Mouse (Mus musculus) gonadal fat pad, adult 2 months (tissue): Measurements from ENCODE around the gene Fam117b. TPM values are rescaled to one million over a fixed set of nuclear protein-coding genes. Genes with fewer than 3 reads are reported as not detected.

Experiments
- DNase-seq: peaks from one replicate; pipeline ENCODE4 v3.0.0-alpha.2; 2012; ENCODE audit warnings: low read depth
- polyA plus RNA-seq: library from polyadenylated mRNA; depleted of rRNA; stranded (reverse); fragments of >200 nt; gene quantifications from 2 replicates; pipeline ENCODE4 v1.2.3, GENCODE M21; 2012; rRNA removed

Fam117b gene
- polyA plus RNA-seq = 9.6 and 13.3 TPM in 2 replicates

GRCm38 (mm10) chr1:59912413-59913157 is at the start of gene Fam117b:
Gene Fam117b, plus strand, starts transcription at chr1:59913006.
- DNase-seq = peak; percentile 40

GRCm38 (mm10) chr1:59868041-59868440 is 44.8 kb upstream of the Fam117b start:
- DNase-seq = no peak

GRCm38 (mm10) chr1:59874023-59874422 is 38.8 kb upstream of the Fam117b start:
- no peak for DNase-seq

- DNase-seq = no peak
Measured at GRCm38 (mm10) chr1:59878098-59878497, 34.7 kb upstream of the Fam117b start.

GRCm38 (mm10) chr1:59883349-59884134 is 29.3 kb upstream of the Fam117b start:
- no peak for DNase-seq

GRCm38 (mm10) chr1:59886899-59887298 is 25.9 kb upstream of the Fam117b start:
- DNase-seq = no peak

GRCm38 (mm10) chr1:59888018-59888417 is 24.8 kb upstream of the Fam117b start:
- no peak for DNase-seq

GRCm38 (mm10) chr1:59891185-59891584 is 21.6 kb upstream of the Fam117b start:
- DNase-seq = no peak

- DNase-seq = no peak
Measured at GRCm38 (mm10) chr1:59892777-59893176, 20.0 kb upstream of the Fam117b start.

- no peak for DNase-seq
Measured at GRCm38 (mm10) chr1:59894025-59894424, 18.8 kb upstream of the Fam117b start.

GRCm38 (mm10) chr1:59895456-59895855 is 17.4 kb upstream of the Fam117b start:
- no peak for DNase-seq

GRCm38 (mm10) chr1:59897147-59897798 is 15.5 kb upstream of the Fam117b start:
- no peak for DNase-seq

- DNase-seq = no peak
Measured at GRCm38 (mm10) chr1:59899679-59900078, 13.1 kb upstream of the Fam117b start.

- DNase-seq = no peak
Measured at GRCm38 (mm10) chr1:59901082-59901876, 11.5 kb upstream of the Fam117b start.

GRCm38 (mm10) chr1:59902634-59903033 is 10.2 kb upstream of the Fam117b start:
- DNase-seq = no peak

GRCm38 (mm10) chr1:59904630-59905295 is 8.0 kb upstream of the Fam117b start:
- DNase-seq = no peak

- DNase-seq = no peak
Measured at GRCm38 (mm10) chr1:59905916-59906315, 6.9 kb upstream of the Fam117b start.

GRCm38 (mm10) chr1:59906819-59907521 is 5.8 kb upstream of the Fam117b start:
- DNase-seq = no peak

- DNase-seq = no peak
Measured at GRCm38 (mm10) chr1:59907700-59908099, 5.1 kb upstream of the Fam117b start.

GRCm38 (mm10) chr1:59910941-59911340 is 1.9 kb upstream of the Fam117b start:
- no peak for DNase-seq
